Mouse (Mus musculus) heart, embryonic 15.5 days (tissue): ENCODE data around the gene Epo. TPM values are rescaled to one million over a fixed set of nuclear protein-coding genes. Genes with fewer than 3 reads are reported as not detected.
A peak's percentile ranks its signal among the peaks of the same experiment; 100 is the strongest.

ENCODE experiments used
- ATAC-seq: fragments of 200-750 bp; cut with Nextera tagmentation; replicated peaks from 2 replicates; pipeline ENCODE4 v1.8.0; 2017; ENCODE audit warnings: low read depth, moderate TSS enrichment; ENCODE audit not compliant: insufficient number of reproducible peaks, insufficient read depth, low FRiP score
- H3K27ac ChIP-seq: fragments of 300-500 bp; sonication (generic); 2 replicates; pipeline ENCODE4 v1.5.1; 2015; ENCODE audit warnings: mild to moderate bottlenecking, inconsistent platforms
- H3K27me3 ChIP-seq: fragments of 300-500 bp; sonication (generic); 2 replicates; pipeline ENCODE4 v1.6.1; 2015; ENCODE audit warnings: inconsistent platforms
- H3K36me3 ChIP-seq: fragments of 300-500 bp; sonication (generic); 2 replicates; pipeline ENCODE4 v1.6.1; 2015; ENCODE audit warnings: mild to moderate bottlenecking, inconsistent platforms
- H3K4me1 ChIP-seq: fragments of 300-500 bp; sonication (generic); replicated peaks from 2 replicates; pipeline ENCODE4 v1.6.1; 2015; ENCODE audit warnings: inconsistent platforms
- H3K4me2 ChIP-seq: fragments of 300-500 bp; sonication (generic); 2 replicates; pipeline ENCODE4 v1.6.1; 2015; ENCODE audit warnings: inconsistent platforms, mild to moderate bottlenecking, moderate library complexity
- H3K4me3 ChIP-seq: fragments of 300-500 bp; sonication (generic); 2 replicates; pipeline ENCODE4 v1.5.1; 2015; ENCODE audit warnings: mild to moderate bottlenecking, inconsistent platforms
- H3K9ac ChIP-seq: fragments of 300-500 bp; sonication (generic); 2 replicates; pipeline ENCODE4 v1.6.1; 2015; ENCODE audit warnings: mild to moderate bottlenecking, inconsistent platforms
- H3K9me3 ChIP-seq: fragments of 300-500 bp; sonication (generic); replicated peaks from 2 replicates; pipeline ENCODE4 v1.6.1; 2016; ENCODE audit warnings: inconsistent platforms
- WGBS: fragments of 180-500 bp; shearing (Covaris S2); methylation state at CpG from one replicate; pipeline ENCODE4 v1.1.7; 2015; ENCODE audit warnings: mixed read lengths; 5-methylcytosine and 5-hydroxymethylcytosine counted together
- polyA plus RNA-seq: library from polyadenylated mRNA; unstranded; fragments of >200 nt; fragmentation: Nextera tagmentation; extraction: Ambion mirVana; gene quantifications from 2 replicates; pipeline ENCODE4 v1.2.1, GENCODE M21; 2015

Gene Epo
- polyA plus RNA-seq, 1 experiment from 2014 or later: not detected

DNA sequence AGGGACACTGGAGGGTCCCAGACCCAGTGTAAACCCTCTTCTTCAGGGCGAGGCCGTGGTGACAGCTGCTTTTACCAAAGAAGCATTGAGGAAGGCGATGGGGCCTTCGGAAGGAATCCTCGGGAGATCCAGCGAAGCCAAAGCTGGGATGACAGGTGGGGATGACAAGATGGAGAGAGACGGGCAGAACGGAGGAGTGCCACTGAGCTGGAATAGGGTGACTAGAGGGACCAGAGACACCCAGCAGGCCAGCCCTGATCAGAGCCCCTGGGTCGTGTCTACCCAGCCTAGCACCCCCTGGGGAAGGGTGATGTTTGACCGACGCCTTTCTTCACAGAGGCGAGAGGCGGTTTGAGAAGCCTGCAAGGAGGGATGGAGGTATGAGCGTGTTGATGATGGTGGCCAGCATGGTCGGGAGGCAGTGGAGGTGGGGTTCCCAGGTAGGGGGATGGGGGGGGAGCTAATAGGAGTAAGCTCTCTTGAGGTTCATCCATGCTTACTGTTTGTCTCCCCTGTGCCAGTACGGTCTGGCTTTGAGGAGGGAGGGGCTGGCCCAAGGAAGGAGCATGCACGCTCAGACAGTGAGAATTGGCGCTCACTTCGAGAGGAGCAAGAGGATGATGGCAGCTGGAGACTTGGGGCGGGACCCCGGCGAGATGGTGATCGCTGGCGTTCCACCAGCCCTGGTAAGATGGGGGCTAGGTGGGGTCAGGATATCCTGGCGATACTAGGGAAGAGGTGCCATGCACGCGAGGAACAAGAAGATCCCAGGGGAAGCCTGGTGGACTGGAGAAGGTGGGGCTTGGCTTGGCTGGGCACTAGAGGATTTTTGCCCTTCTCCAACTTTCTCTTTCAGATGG, 13.1 kb downstream of the Epo start:
- Histone ChIP-seq H3K4me3 (no peak overlapping the region), H3K27me3 (no peaks in the 10 kb centered on the region), H3K36me3 (peaks cover 67% of the 10 kb centered on the region), H3K27ac (no peak overlapping the region), H3K4me1 (peaks cover 4% of the 10 kb centered on the region), H3K9ac (no peak overlapping the region), H3K9me3 (no peaks in the 10 kb centered on the region), H3K4me2 (no peak overlapping the region)
- ATAC-seq: no peak
- WGBS: 91% methylated on average over 27 of the region's 27 CpGs

DNA sequence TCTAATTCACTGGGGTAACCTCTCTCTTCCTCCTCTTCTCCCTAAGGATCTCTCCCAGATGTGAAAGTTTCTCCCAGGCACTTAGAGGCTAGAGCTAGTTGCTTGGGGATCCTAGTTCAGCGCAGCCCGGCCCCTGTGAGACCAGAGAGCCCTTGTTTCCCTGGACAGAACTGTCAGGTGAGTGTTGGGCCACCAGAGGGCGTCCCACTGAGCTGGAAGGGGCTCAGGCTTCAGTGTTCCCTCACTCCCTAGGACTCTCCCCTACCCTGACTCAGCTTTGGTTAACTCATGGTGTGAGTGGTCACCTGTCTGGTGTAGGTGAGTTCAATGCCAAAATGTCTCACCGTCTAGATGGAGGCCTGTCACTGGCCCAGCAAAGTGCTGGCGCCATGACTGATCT, 14.6 kb downstream of the Epo start, which contains the start of gene Gigyf1:
Gene Gigyf1, plus strand, starts transcription at position 113 of the 400 bp plus-strand sequence.
- peaks cover 52% of the 10 kb centered on the region for H3K36me3 ChIP-seq
- peaks cover 18% of the 10 kb centered on the region for H3K4me1 ChIP-seq
- no peak within 1 kb of the TSS for H3K4me3 ChIP-seq
- ATAC-seq: no peak
- H3K27ac ChIP-seq: no peak within 1 kb of the TSS
- H3K9ac ChIP-seq: no peak within 1 kb of the TSS
- no peaks in the 10 kb centered on the region for H3K27me3 ChIP-seq
- WGBS: 74% methylated on average over 5 of the region's 5 CpGs
- H3K4me2 ChIP-seq: no peak within 1 kb of the TSS
- no peaks in the 10 kb centered on the region for H3K9me3 ChIP-seq

DNA sequence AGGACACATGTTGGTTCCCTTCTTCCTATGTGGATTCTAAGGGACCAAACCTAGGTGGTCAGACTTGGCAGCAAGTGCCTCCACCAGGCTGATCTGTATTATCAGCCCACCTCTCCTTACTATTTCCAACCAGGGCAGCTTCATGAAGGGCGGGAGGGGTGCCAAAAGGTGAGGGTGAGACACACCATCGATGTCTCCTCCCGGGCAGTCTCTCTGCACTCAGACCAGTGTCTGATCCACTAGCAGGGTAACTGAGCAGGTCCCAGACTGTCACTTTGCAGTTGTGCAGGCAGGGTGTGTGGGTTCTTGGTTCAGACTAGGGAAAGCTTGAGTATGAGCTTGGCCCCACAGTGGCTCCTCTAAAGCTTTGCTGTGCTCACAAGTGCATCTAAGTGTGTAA, 18.2 kb downstream of the Epo start:
- 88% methylated on average over 3 of the region's 3 CpGs for WGBS
- peaks cover 45% of the 10 kb centered on the region for H3K4me1 ChIP-seq
- H3K4me3 ChIP-seq: no peak overlapping the region
- no peak overlapping the region for H3K4me2 ChIP-seq
- H3K27me3 ChIP-seq: no peaks in the 10 kb centered on the region
- ATAC-seq: no peak
- H3K36me3 ChIP-seq: peaks cover 16% of the 10 kb centered on the region
- no peaks in the 10 kb centered on the region for H3K9me3 ChIP-seq
- H3K9ac ChIP-seq: no peak overlapping the region
- no peak overlapping the region for H3K27ac ChIP-seq

DNA sequence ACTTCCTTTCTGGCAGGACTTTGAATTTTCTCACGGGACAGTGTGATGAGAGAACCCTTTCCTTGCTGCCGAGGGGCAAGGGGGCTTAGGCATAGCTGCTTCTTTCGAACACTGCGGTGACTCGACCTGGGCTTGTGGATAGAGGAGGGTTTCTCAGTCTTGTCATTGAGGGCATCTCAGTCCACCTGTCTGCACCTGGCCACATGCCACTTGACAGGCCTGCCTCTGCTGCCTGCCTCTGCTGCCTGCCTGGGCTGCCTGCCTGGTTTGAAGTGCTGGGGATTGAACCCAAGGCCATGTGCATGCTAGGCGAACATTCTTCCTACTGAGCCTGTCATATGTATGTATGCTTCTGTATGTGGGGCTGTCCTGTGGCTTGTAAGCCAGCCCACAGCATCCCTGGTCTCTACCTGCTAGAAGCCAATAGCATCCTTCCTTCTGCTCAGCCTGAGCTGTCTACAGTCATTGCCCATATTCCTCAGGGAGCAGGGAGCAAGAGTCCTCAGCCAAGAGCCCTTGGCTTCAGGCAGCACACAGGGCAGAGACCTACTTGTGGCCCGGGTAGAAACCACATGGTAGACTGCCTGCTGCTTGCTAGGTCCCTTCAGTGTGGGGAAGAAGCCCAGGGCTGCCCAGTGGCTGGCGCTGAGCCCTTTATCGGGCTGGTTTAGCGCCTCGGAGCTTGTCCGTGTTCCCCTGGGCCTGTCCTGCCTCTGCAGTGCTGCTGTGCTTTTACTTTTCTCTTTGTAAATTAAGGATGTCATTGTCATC, 18.9 kb downstream of the Epo start:
- no peak overlapping the region for H3K9ac ChIP-seq

DNA sequence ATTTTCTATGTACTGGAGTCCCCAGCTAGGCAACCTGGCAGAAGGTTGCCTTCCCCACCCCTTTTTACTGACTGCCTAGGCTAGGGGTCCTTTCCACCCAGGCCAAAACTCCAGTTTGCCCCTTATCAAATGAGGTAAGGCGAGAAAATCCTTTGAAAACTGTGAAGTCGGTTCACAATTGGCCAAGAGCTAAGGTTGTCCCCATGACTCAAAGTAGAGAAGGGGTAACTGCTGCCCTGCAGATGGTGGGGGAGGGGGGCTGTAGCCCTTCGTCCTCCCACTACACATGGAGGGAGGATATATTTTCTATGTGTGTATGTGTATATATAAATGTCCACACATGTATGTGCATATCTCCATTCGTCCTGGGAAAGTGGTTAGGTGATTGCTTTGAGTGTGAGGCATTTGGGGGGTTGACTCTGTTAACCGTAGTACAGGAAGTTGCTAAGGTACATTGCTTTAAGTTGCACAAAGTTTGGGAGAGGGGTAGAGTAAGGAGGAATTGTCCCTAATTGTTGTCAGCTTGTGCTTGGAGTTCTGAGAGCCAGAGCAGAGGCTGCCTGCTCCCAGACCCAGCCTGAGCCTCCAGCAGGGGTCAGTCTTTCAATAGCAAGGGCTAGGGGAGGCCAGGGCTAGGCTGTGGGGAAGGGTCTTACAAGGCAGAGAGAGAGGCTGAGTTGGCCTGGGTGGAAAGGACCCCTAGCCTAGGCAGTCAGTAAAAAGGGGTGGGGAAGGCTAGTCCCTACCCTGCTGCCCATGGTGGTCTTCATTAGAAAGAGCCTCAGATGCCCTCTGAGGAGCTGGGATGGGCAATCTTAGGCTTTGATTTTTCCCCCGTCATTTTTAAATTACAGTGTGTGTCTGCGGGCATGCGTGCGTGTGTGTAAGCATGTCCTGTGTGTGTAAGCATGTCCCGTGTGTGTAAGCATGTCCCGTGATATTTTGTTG, 19.9 kb downstream of the Epo start:
- no peak overlapping the region for H3K4me3 ChIP-seq
- no peaks in the 10 kb centered on the region for H3K9me3 ChIP-seq
- no peaks in the 10 kb centered on the region for H3K27me3 ChIP-seq
- WGBS: 72% methylated on average over 11 of the region's 11 CpGs
- H3K27ac ChIP-seq: no peak overlapping the region
- no peak for ATAC-seq
- peaks cover 47% of the 10 kb centered on the region for H3K4me1 ChIP-seq
- H3K9ac ChIP-seq: 0 out of 2 replicates have a peak overlapping the region, but pooled peaks have one; percentile 21
- H3K4me2 ChIP-seq: no peak overlapping the region
- no peaks in the 10 kb centered on the region for H3K36me3 ChIP-seq

More for the DNA sequence above, 18.9 kb downstream of the Epo start:
- ATAC-seq: no peak
- WGBS: 74% methylated on average over 12 of the region's 12 CpGs
- Histone ChIP-seq H3K36me3 (peaks cover 9% of the 10 kb centered on the region; the same call in 1 of the 2 replicates), H3K4me1 (peaks cover 47% of the 10 kb centered on the region), H3K27me3 (no peaks in the 10 kb centered on the region), H3K27ac (no peak overlapping the region), H3K9me3 (no peaks in the 10 kb centered on the region), H3K4me3 (no peak overlapping the region), H3K4me2 (no peak overlapping the region)

DNA sequence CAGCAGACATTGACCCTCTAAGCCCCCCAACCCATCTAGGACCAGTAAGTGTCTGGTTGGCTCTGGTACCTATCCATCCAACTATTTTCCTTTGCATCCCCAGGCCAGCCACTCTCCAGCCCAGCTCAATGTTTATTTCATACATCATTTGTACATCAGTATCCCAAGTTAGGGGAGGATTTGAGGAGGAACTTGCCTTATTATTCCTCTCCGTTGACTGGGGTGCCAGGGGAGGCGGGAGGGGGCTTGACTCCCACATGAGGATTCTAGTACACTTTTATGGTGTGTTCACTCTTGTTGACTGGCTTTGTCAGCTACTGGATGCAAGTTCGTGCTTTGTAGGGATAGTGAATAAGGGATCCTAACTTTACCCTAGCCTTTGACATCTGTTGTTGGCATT, 21.3 kb downstream of the Epo start:
- WGBS: 64% methylated on average over 3 of the region's 3 CpGs
- H3K27ac ChIP-seq: no peak overlapping the region

DNA sequence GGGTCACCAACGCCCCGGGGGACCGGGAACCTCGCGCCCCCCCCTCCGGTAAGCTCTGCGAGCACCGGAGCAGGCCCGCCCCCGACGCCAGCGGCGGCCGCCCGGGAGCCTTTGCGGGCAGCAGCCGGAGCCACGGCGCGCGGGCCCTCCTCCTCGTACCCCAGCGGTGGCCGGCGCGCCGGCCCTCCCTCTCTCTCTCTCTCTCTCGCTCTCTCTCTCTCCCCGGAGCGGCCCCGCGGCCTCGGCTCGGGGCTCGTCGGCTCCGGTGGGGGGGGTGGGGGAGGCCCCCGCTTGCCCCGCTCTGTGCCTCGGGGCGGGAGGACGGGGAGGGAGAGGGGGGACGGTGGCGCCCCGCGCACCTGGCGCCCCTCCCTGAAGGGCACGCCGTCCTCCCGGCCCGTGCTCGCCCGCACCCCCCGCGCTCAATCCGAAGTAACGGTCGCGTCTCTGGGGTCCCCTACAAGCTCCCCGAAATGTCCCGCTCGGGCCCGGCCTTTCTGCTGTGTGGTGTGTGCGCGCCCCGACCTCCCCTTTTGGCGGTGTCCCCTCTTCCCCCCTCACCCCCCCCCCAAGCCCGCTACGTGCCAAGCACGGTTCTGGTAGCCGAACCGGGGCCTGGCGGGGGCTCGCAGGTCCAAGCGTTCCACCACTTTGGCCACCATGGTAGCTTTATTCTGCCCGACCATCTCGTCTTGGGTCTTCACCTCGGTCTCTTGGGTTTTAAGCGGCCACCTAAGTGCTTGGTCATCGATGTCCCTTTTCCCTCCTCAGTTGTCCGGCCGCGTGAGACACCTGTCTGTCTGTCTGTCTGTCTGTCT, 22.3 kb downstream of the Epo start:
- Histone ChIP-seq H3K27me3 (no peaks in the 10 kb centered on the region), H3K36me3 (no peaks in the 10 kb centered on the region), H3K4me1 (peaks cover 47% of the 10 kb centered on the region), H3K9me3 (no peaks in the 10 kb centered on the region), H3K4me2 (peak overlapping the region; percentile 86), H3K4me3 (peak overlapping the region; percentile 93), H3K9ac (peak overlapping the region; percentile 94), H3K27ac (peak overlapping the region; percentile 87)
- under 1% methylated on average over 51 of the region's 83 CpGs for WGBS
- ATAC-seq: peak; percentile 55

More for the DNA sequence above, 21.3 kb downstream of the Epo start:
- Histone ChIP-seq H3K36me3 (no peaks in the 10 kb centered on the region), H3K9me3 (no peaks in the 10 kb centered on the region), H3K4me2 (peak overlapping the region; percentile 86), H3K4me3 (peak overlapping the region; percentile 93), H3K4me1 (peaks cover 47% of the 10 kb centered on the region), H3K27me3 (no peaks in the 10 kb centered on the region), H3K9ac (no peak overlapping the region; the same call in 1 of the 2 replicates)
- no peak for ATAC-seq

DNA sequence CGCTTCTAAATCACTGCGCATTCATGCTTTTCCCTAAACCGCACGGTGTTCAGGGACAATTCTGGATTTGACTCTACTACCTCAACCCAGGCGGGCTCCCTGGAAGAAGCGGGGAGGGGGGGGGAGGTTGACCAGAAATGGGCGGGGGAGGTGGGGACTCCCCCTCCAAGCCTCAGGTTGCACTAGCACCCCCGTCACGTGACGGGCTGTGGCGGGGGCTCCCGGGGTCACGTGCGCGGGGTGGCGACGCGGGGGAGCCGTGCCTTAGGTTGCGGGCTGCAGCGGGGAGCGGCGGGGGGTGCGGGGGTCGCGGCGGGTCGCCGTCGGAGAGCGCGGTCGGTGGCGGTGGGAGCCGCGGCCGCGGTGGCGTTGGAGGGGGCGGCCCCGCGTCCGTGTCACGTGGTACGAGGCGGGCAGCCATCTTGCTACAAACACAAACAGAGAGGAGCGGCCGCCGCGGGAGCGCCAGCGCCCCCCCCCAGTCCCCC, 23.0 kb downstream of the Epo start:
- Histone ChIP-seq H3K27me3 (no peaks in the 10 kb centered on the region), H3K4me1 (peaks cover 45% of the 10 kb centered on the region), H3K4me3 (peak overlapping the region; percentile 93), H3K9me3 (no peaks in the 10 kb centered on the region), H3K27ac (peak overlapping the region; percentile 87), H3K4me2 (peak overlapping the region; percentile 86), H3K36me3 (no peaks in the 10 kb centered on the region), H3K9ac (peak overlapping the region; percentile 94)
- 3% methylated on average over 23 of the region's 52 CpGs for WGBS
- peak; percentile 73 for ATAC-seq

DNA sequence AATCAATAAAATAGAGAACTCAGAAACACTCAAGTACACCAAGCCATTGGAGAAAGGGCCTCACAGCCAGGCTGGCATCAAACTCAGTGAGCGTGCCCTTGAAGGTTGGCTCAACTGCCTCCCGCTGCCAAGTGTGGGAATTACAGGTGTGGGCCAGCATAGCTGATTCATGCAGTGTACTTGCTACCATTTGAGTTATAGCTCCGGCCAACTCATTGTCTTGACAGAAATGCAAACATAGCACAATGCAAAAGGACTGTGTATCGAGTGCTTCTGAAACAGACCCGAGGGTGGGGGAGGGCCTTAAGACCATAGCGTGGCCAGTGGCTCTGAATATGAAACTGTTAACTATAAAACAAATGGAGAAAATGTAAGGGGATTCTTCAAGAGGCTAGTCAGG, 29.0 kb downstream of the Epo start:
- ATAC-seq: no peak
- no peaks in the 10 kb centered on the region for H3K27me3 ChIP-seq
- WGBS: 82% methylated on average over 6 of the region's 6 CpGs

DNA sequence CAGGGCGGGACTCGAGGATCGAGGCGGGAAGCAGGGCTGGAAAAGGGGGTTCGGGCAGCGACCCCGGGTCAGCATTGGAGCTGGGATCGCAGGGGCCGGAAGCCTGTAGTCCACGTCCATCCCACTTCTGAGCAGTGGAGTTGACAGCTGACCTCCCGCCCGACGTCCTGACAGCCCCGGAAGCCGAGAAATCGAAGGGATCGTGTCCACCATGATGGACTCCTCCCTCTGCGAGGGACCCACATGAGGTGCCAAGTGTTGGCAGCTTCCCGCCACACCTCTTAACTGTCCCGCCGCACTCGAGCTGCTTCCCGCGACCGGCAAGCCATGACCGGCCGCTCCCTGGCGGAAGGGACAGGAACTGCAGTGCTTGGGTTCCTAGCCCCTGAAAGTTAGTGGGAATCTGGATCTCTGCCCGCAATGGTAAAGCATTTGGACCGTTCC, 30.4 kb downstream of the Epo start:
- Histone ChIP-seq H3K27ac (peak overlapping the region; percentile 99), H3K4me1 (peaks cover 18% of the 10 kb centered on the region), H3K9me3 (no peaks in the 10 kb centered on the region), H3K4me2 (peak overlapping the region; percentile 77), H3K4me3 (peak overlapping the region; percentile 82), H3K9ac (peak overlapping the region; percentile 56), H3K27me3 (no peaks in the 10 kb centered on the region), H3K36me3 (no peaks in the 10 kb centered on the region)
- ATAC-seq: peak; percentile 88
- WGBS: under 1% methylated on average over 28 of the region's 30 CpGs

More for the DNA sequence above, 29.0 kb downstream of the Epo start:
- H3K4me3 ChIP-seq: no peak overlapping the region
- H3K36me3 ChIP-seq: no peaks in the 10 kb centered on the region
- H3K4me2 ChIP-seq: no peak overlapping the region
- no peak overlapping the region for H3K9ac ChIP-seq
- no peak overlapping the region for H3K27ac ChIP-seq
- peaks cover 18% of the 10 kb centered on the region for H3K4me1 ChIP-seq
- no peaks in the 10 kb centered on the region for H3K9me3 ChIP-seq
